Mouse (Mus musculus) thymus, postnatal 10 days (tissue): ENCODE results near the gene Adm.
"Not testable (repeated sequence)": the region's sequence is repeated elsewhere in the genome, so short reads cannot be mapped to it uniquely, and the experiment has no call there.

ENCODE experiments used
- DNase-seq, 2 experiments: peaks; one replicate each; pipeline ENCODE4 v3.0.0; 2021; ENCODE audit warnings: low spot score in 2 of 2

Gene Adm

GRCm38 (mm10) chr7:110628611-110629354 is 1.3 kb downstream of the Adm start:
- no peak for DNase-seq

GRCm38 (mm10) chr7:110629892-110630666 is 2.6 kb downstream of the Adm start:
- DNase-seq, result peak; percentile 54 to 81

DNA sequence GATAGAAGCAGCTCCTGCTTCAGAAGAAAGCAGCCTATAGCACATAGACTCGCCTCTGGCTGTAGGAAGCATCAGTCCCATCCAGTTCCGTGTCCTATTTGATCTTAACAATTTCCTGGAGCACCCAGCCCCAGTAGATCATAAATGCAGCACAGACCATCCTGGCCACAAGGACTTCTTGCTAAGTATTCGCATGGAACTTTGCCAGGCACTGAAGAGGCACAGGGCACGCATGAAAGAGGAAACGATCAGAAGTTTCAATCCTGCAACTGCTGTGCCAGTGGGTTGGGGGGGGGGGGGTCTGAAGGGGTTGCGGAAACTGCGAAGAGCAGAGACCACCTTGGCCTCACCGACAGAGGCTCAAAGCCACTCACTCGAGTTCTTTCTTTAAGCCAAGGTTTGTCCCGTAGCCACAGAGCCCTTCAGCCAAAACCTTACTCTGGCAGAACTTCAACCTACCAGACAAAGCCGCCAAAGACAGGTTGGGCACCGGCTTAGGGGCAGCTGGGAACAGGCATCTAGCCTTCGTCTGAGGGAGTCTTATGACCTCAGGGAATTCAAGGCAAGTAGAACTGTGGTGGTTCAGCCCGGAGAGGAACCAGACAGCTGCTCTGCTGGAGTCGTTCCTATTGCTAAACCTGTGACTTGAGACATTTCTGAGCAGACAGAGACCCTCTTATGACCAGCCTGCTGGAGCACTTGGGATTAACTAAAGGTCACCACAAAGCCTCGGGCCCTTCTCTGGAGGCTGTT is 3.9 kb downstream of the Adm start:
- DNase-seq, result no peak

- no peak for DNase-seq
These were observed 8.5 kb downstream of the Adm start for GRCm38 (mm10) chr7:110635929-110636328.

- no peak for DNase-seq
These were observed 9.1 kb downstream of the Adm start for GRCm38 (mm10) chr7:110636559-110636958.

GRCm38 (mm10) chr7:110638305-110639110 is 11.0 kb downstream of the Adm start:
- DNase-seq, result no peak

DNA sequence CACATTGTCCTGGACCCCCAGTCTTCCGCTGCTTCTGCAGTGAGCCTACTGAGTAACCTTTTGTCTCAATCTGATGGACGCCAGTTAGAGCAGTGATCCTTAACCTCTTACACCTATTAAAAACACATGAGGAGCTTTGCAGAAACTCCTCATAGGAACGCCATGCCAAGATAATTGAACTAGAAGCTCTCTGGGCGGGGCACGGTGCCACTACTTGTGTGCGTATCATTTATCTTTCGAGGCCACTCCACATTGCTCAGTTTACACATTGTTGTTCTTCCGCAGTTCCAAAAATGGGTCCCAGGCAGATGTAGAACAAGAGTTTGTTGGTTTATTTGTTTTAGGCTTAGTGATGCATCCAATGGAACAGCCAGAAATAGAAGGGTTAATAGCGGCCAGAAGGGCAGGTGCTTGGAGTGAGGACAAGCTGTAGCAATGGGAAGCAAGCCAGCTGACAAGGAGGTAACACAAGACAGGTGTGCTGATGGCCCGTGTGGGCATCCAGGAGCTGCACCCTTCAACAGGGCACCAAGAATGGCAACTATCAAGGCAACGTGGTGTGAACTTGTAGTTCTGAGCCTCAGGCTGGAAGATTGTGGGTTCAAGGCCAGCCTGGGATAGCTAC is 11.9 kb downstream of the Adm start:
- no peak for DNase-seq

DNA sequence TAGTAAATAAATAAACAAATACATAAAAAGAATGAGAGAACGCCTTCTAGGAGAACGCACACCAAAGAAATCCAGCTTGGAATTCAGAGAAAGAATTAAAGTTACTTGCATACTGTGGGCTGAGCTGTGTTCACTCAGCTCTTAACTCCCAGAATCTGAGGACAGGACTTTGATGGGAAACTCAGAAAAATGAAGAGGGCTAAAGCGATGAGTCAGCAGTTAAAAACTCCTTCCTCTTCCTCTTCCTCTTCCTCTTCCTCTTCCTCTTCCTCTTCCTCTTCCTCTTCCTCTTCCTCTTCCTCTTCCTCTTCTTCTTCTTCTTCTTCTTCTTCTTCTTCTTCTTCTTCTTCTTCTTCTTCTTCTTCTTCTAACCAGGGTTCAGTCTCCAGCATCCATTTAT is 12.5 kb downstream of the Adm start:
- DNase-seq, result not testable (repeated sequence)

DNA sequence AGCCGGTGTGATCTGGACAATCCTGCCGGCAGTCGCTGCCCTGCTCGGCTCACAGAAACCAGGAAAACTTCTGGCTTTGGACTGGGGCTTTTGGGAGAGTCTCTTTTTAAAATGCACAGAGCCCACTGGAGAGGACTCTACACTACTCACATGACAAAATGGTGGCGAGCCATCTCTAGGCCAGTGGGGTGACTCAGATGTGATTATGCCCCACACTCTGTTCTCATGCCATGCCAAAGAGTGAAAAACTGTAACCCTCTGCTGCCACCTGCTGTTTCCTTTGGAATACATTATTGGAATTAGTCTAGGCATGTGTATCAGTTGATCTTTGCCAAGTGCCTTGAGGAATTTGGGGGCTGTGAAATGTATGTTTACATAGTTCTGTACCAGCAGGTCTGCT is 17.9 kb downstream of the Adm start:
- peak in 1 of 2 experiments; percentile 41 for DNase-seq

GRCm38 (mm10) chr7:110645859-110646258 is 18.4 kb downstream of the Adm start:
- no peak for DNase-seq

- no peak for DNase-seq
These were observed 19.3 kb downstream of the Adm start for GRCm38 (mm10) chr7:110646611-110647407.

DNA sequence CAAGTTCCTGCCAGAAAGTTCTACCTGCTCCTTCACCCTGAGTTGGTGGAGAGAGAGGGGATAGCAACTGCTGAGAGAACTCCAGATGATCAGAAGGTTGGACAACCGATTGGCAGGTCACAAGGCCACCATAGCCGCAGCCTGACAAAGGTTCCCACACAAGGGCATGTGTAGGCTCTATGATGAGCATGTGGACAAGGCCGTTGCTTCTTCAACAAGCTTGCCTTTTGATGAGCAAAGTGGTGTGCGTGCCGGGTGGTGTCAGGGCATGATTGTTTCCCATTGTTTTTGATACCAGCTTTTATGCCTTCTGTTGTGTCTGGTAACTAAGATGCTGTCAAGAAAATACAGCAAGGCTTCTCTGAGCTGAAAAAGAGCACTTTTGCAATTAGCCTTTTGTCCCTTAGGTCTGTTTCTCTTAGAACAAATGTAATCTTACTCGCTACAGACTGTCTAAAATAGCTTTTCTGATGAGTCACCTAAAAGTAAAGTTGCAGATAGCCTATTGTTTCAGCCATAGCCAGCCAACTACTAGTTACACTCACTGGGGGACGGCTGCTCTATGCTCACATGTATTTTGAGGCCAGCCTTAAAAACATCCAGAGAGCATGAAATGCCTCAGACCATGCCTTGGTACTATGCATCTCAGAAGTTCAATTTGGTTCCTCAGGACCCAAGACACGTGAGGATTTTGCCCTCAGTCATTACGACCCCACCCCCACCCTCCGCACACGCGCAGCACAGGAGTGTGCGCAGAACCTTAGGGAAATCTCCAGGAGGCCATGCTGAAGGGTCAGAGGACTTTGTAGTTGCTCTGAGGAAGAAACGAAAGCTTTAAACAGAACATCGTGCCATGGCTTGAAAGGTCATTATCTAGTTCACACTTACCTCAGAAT is 20.3 kb downstream of the Adm start:
- DNase-seq, result no peak

DNA sequence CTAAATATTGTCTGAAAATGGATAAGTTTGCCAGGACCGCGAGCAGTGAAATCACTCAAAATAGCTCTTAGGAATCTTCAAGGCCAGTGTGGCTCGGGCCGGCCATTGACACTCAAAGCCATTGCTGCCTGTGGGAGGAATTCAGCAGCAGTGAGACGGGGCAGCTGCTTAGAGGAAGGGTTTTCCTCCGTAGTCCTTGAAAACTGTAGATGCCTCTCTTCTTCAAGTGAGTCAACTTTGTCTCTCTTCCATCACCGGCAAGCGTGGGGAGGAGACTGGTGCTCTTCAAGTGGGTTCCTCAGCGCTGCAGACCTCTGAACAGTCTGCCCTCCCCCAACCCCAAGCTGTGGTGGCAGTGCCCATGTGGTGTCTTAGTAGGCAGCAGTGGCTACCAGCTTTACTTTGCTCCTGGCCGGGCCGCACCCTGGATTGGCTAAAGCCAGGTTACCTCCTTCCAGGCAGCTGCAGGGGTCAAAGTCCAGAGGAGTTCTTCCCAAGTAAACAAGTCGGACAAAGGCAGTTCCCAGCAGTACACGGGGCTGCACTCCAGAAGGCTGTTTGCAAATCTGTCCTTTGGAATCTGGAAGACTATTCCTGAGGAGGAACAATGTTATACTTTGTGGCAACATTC is 21.1 kb downstream of the Adm start:
- DNase-seq, result no peak

GRCm38 (mm10) chr7:110649133-110649987 is 21.9 kb downstream of the Adm start:
- no peak for DNase-seq

GRCm38 (mm10) chr7:110650491-110650890 is 23.0 kb downstream of the Adm start:
- DNase-seq, result no peak

- DNase-seq, result no peak
These were observed 23.6 kb downstream of the Adm start for GRCm38 (mm10) chr7:110651091-110651490.

DNA sequence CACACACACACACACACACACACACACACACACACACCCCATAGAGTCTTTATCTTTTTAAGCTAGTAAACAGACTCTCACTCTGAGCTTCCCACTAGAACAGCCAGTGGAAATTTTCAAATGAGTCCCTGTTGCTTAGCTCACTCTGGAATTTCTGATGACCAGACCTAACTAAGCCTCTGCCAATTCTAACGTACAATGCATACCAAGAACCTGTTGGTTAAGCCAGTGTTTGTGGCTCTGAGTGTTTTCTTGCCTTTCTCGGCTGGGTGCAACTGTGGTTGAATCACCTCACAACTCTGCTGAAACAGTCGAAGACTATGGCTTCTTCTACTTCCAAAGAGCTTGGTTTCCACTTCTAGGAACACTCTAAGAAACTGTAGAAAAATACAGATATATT is 27.8 kb downstream of the Adm start:
- no peak for DNase-seq

GRCm38 (mm10) chr7:110655966-110656365 is 28.5 kb downstream of the Adm start:
- no peak for DNase-seq
